Mouse (Mus musculus): ENCODE data around the gene Akt3.

The Akt3 gene

GRCm38 (mm10) chr1:176991473-176991872 is 266.5 kb downstream of the Akt3 start:
- DNase-seq (ENCODE audit: extremely low read depth, insufficient read length, low spot score), result no peak

- DNase-seq (ENCODE audit: extremely low read depth, insufficient read length, low spot score), result no peak
These were observed 270.8 kb downstream of the Akt3 start for GRCm38 (mm10) chr1:176986990-176987740.

GRCm38 (mm10) chr1:176986275-176986674 is 271.7 kb downstream of the Akt3 start:
- DNase-seq (ENCODE audit: extremely low read depth, insufficient read length, low spot score), result no peak

GRCm38 (mm10) chr1:176985691-176986090 is 272.3 kb downstream of the Akt3 start:
- DNase-seq (ENCODE audit: extremely low read depth, insufficient read length, low spot score), result no peak

GRCm38 (mm10) chr1:176982671-176983070 is 275.3 kb downstream of the Akt3 start:
- DNase-seq (ENCODE audit: extremely low read depth, insufficient read length, low spot score), result no peak

- DNase-seq (ENCODE audit: extremely low read depth, insufficient read length, low spot score), result no peak
These were observed 276.5 kb downstream of the Akt3 start for GRCm38 (mm10) chr1:176981511-176981910.

GRCm38 (mm10) chr1:176980801-176981400 is 277.1 kb downstream of the Akt3 start:
- DNase-seq (ENCODE audit: extremely low read depth, insufficient read length, low spot score), result no peak

- no peak for DNase-seq (ENCODE audit: extremely low read depth, insufficient read length, low spot score)
These were observed 277.9 kb downstream of the Akt3 start for GRCm38 (mm10) chr1:176980140-176980539.

- DNase-seq (ENCODE audit: extremely low read depth, insufficient read length, low spot score), result no peak
These were observed 278.8 kb downstream of the Akt3 start for GRCm38 (mm10) chr1:176979235-176979634.

- no peak for DNase-seq (ENCODE audit: extremely low read depth, insufficient read length, low spot score)
These were observed 284.5 kb downstream of the Akt3 start for GRCm38 (mm10) chr1:176973356-176974088.

- DNase-seq (ENCODE audit: extremely low read depth, insufficient read length, low spot score), result no peak
These were observed 286.6 kb downstream of the Akt3 start for GRCm38 (mm10) chr1:176971479-176971797.

GRCm38 (mm10) chr1:176970635-176971478 is 287.1 kb downstream of the Akt3 start:
- DNase-seq (ENCODE audit: extremely low read depth, insufficient read length, low spot score), result no peak
